Mouse (Mus musculus) cortical plate, adult 2 months (tissue): ENCODE data around the gene Trim37.

Experiments
- CTCF ChIP-seq: fragments of 200-500 bp; IDR thresholded peaks from 2 replicates; pipeline ENCODE4 v1.5.1; 2011; ENCODE audit warnings: mild to moderate bottlenecking, control low read depth, low read length; ENCODE audit not compliant: insufficient read depth; ENCODE audit errors: extremely low read depth
- POLR2A ChIP-seq: fragments of 200-500 bp; IDR thresholded peaks from 2 replicates; pipeline ENCODE4 v1.6.1; 2011; ENCODE audit warnings: mild to moderate bottlenecking, low read length, control low read depth; ENCODE audit not compliant: insufficient read depth; ENCODE audit errors: extremely low read depth

DNA sequence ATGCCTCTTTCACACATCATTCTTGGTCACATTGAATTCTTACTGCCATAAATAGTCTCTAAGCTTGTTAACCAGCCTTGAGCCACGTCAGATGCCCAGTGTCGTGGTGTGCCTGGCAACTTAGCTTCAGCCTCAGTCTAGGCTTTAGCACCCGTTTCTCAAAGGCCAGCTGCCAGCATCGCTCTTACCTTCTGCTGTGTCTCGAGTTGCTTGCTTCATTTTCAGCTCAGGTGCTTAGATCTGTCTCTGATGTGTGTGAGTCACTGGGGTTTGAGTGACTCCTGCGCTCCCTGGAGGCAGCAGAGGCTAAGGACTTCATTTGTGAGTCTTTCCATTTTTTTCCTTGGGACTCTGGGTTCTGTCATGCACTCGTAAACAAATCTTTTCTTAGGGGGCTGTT is 114.4 kb downstream of the Trim37 start:
- TF ChIP-seq POLR2A (no peak), CTCF (no peak)
